Mouse (Mus musculus) lung, postnatal 0 days (tissue): ENCODE results near the gene Sdf2l1.

Source experiments
- CTCF ChIP-seq: IDR thresholded peaks from 2 replicates; pipeline ENCODE4 v1.5.1; 2016; ENCODE audit warnings: antibody characterized with exemption, mild to moderate bottlenecking
- EP300 ChIP-seq: IDR thresholded peaks from 2 replicates; pipeline ENCODE4 v1.6.1; 2016; ENCODE audit warnings: antibody characterized with exemption, mild to moderate bottlenecking, control low read depth

DNA sequence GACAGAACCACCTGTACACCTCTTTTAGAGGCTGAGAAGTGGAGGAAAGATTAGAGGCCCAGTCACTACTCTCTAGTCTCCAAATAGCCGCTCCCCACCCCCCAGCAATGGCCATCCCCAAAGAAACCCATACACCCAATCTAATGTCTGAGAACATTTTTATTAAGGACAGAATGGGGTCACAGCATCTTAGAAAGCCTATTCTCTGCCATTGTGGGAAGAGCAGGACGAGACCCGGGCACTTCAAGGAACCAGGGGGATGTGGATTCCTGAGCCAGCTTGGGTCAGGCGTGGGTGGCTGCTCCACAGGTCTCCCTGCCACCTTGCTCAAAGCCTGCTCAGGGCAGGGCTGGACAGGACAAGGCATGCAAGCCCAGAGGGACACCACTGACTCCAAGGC, 19.7 kb upstream of the Sdf2l1 start:
- TF ChIP-seq CTCF: no peak
- TF ChIP-seq EP300: no peak
